Mouse (Mus musculus) erythroblast, embryonic 14.5 days (primary cell): ENCODE measurements at regions not wholly inside any gene's neighbourhood (a gene's known extent, or its start where the extent isn't known, plus 50 kb on each side); places are given as distances from the start of the nearest gene placed in this dataset.

Experiments used
- H3K27me3 ChIP-seq: 2 replicates; pipeline ENCODE4 v1.6.1; 2012; ENCODE audit warnings: inconsistent platforms; ENCODE audit not compliant: control insufficient read depth
- H3K36me3 ChIP-seq: 2 replicates; pipeline ENCODE4 v1.6.1; 2012; ENCODE audit warnings: mild to moderate bottlenecking, inconsistent platforms; ENCODE audit not compliant: control insufficient read depth
- H3K4me1 ChIP-seq: 2 replicates; pipeline ENCODE4 v1.6.1; 2012; ENCODE audit warnings: inconsistent platforms; ENCODE audit not compliant: control insufficient read depth
- H3K4me3 ChIP-seq: replicated peaks from 2 replicates; pipeline ENCODE3; 2012; ENCODE audit warnings: moderate library complexity, mild to moderate bottlenecking, inconsistent platforms
- H3K9me3 ChIP-seq: 2 replicates; pipeline ENCODE4 v1.6.1; 2012; ENCODE audit warnings: low read length, inconsistent platforms, mixed read lengths; ENCODE audit not compliant: control insufficient read depth
- GATA1 ChIP-seq: IDR thresholded peaks from 2 replicates; pipeline ENCODE4 v1.6.1; 2012; ENCODE audit warnings: low read length, inconsistent platforms, mixed read lengths
- TAL1 ChIP-seq: IDR thresholded peaks from 3 replicates; pipeline ENCODE4 v1.6.1; 2012; ENCODE audit warnings: low read length, inconsistent platforms, mixed read lengths

GRCm38 (mm10) chr6:100435222-100435621 is 147.9 kb upstream of the Rybp start:
- Histone ChIP-seq H3K27me3 (no peaks in the 10 kb centered on the region), H3K4me3 (no peak overlapping the region), H3K4me1 (no peaks in the 10 kb centered on the region; the same call in 1 of the 2 replicates), H3K9me3 (no peaks in the 10 kb centered on the region), H3K36me3 (no peaks in the 10 kb centered on the region)
- TF ChIP-seq GATA1 (no peak), TAL1 (no peak)

DNA sequence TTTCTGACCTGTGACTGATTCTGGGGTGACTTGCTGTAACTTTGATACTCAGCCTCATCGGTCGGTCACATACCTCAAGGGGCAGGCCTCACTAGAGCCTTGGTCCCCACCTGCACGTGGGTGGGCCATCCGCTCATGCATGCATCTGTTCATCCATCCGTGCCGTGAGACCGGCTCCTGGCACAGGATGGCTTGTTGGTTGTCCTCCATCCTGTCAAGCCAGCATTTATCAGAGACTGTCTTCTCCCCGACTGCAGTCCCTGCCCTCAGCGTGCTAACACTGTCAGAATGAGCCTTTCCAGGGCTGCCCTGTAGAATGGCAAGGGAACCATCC is 146.2 kb upstream of the Rybp start:
- H3K4me3 ChIP-seq: no peak overlapping the region
- H3K27me3 ChIP-seq: no peaks in the 10 kb centered on the region
- TF ChIP-seq TAL1: no peak
- no peak for TF ChIP-seq GATA1
- no peaks in the 10 kb centered on the region; the same call in 1 of the 2 replicates for H3K4me1 ChIP-seq
- H3K9me3 ChIP-seq: no peaks in the 10 kb centered on the region
- no peaks in the 10 kb centered on the region for H3K36me3 ChIP-seq

DNA sequence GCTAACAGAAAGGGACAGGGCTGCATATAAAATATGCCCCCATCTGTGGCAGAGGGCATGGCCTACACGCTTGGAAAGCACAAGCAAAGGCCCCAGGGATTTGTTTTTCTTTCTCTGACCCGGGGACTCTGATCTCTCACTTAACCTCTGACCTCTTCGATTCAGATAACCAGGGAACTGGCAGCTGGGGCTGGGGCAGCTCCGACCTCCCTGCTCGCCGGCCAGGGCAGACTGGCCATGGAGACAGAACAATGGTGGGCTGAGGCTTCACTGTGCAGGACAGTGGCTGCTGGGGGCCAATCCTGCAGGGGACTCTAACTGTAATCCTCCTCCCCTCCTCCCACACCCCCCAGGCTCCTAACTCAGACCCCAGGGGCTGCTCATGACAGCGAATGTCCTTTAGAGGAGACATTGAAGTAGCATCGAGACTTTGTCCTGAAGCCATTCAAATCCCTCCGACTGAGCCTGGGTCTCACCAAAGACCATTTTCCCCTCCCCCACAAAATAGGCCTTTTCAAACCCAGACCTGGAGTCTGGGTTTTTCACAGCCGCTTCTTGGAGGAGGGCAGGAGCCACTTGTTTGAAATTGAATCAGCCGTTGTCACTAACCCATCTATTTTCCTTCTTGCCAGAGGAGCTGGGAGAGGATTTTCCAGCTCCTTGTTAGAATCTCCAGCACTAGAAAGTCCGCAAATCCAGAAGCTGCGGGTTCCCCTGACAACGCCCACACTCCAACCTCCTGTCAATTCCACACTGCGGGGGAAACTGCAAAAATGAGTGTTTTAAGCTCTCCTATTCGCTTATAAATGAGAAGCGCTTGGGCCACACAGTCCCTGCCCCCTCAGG is 145.6 kb upstream of the Rybp start:
- Histone ChIP-seq H3K9me3 (no peaks in the 10 kb centered on the region), H3K4me3 (no peak overlapping the region), H3K36me3 (no peaks in the 10 kb centered on the region), H3K4me1 (no peaks in the 10 kb centered on the region), H3K27me3 (no peaks in the 10 kb centered on the region)
- no peak for TF ChIP-seq GATA1
- TF ChIP-seq TAL1: no peak

GRCm38 (mm10) chr6:100430286-100430685 is 143.0 kb upstream of the Rybp start:
- no peaks in the 10 kb centered on the region for H3K9me3 ChIP-seq
- no peaks in the 10 kb centered on the region for H3K36me3 ChIP-seq
- H3K27me3 ChIP-seq: no peaks in the 10 kb centered on the region
- H3K4me1 ChIP-seq: no peaks in the 10 kb centered on the region
- TF ChIP-seq TAL1: no peak
- H3K4me3 ChIP-seq: no peak overlapping the region

- TF ChIP-seq TAL1: no peak
- TF ChIP-seq GATA1: no peak
- Histone ChIP-seq H3K4me3 (no peak overlapping the region), H3K9me3 (no peaks in the 10 kb centered on the region), H3K27me3 (no peaks in the 10 kb centered on the region), H3K4me1 (no peaks in the 10 kb centered on the region), H3K36me3 (no peaks in the 10 kb centered on the region)
Observed at GRCm38 (mm10) chr6:100429511-100429910, 142.2 kb upstream of the Rybp start.

GRCm38 (mm10) chr6:100428759-100429158 is 141.5 kb upstream of the Rybp start:
- Histone ChIP-seq H3K9me3 (no peaks in the 10 kb centered on the region), H3K4me1 (no peaks in the 10 kb centered on the region), H3K27me3 (no peaks in the 10 kb centered on the region), H3K36me3 (no peaks in the 10 kb centered on the region), H3K4me3 (no peak overlapping the region)
- TF ChIP-seq GATA1 (no peak), TAL1 (no peak)

GRCm38 (mm10) chr6:100425551-100425950 is 138.3 kb upstream of the Rybp start:
- no peaks in the 10 kb centered on the region for H3K36me3 ChIP-seq
- no peak overlapping the region for H3K4me3 ChIP-seq
- no peaks in the 10 kb centered on the region for H3K9me3 ChIP-seq
- no peak for TF ChIP-seq GATA1
- H3K4me1 ChIP-seq: no peaks in the 10 kb centered on the region
- H3K27me3 ChIP-seq: no peaks in the 10 kb centered on the region

- H3K4me1 ChIP-seq: no peaks in the 10 kb centered on the region
- no peaks in the 10 kb centered on the region for H3K9me3 ChIP-seq
- no peak for TF ChIP-seq GATA1
- TF ChIP-seq TAL1: no peak
- no peaks in the 10 kb centered on the region for H3K27me3 ChIP-seq
- no peak overlapping the region for H3K4me3 ChIP-seq
- no peaks in the 10 kb centered on the region for H3K36me3 ChIP-seq
Observed at GRCm38 (mm10) chr6:100424788-100425403, 137.6 kb upstream of the Rybp start.

DNA sequence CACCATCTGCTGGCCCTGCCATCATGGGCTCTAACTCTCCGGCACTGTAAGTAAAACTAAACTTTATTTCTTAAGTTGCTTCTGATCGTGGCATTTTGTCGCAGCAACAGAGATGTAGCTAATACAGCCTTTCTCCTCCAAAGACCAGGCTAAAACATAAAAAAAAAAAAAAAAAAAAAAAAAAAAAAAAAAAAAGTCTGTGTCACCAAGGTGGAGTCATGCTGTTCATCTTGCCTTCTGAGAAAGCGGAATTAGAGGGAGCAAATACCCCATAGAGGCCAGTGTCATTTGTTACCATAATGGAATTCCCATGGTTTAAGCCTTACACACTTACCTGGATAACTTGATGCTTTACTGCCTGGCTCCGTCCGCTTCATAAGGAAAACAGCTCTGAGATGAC is 136.9 kb upstream of the Rybp start:
- no peaks in the 10 kb centered on the region for H3K36me3 ChIP-seq
- H3K9me3 ChIP-seq: no peaks in the 10 kb centered on the region
- no peak overlapping the region for H3K4me3 ChIP-seq
- TF ChIP-seq TAL1: no peak
- TF ChIP-seq GATA1: no peak
- H3K4me1 ChIP-seq: no peaks in the 10 kb centered on the region
- H3K27me3 ChIP-seq: no peaks in the 10 kb centered on the region
